Mouse (Mus musculus) stomach, postnatal 0 days (tissue): ENCODE measurements around the gene Zfp704. TPM values are rescaled to one million over a fixed set of nuclear protein-coding genes. Genes with fewer than 3 reads are reported as not detected.
"Not testable (repeated sequence)": the region's sequence is repeated elsewhere in the genome, so short reads cannot be mapped to it uniquely, and the experiment has no call there.

Experiments
- ATAC-seq: fragments of 200-750 bp; cut with Nextera tagmentation; 2 replicates; pipeline ENCODE4 v1.8.0; 2017; ENCODE audit not compliant: low FRiP score, low TSS enrichment
- DNase-seq: peaks from one replicate; pipeline ENCODE4 v3.0.0-alpha.2; 2016; ENCODE audit warnings: low spot score
- H3K27ac ChIP-seq: fragments of 300-500 bp; sonication (generic); replicated peaks from 2 replicates; pipeline ENCODE4 v1.5.1; 2014; ENCODE audit warnings: mild to moderate bottlenecking, control low read depth
- H3K27me3 ChIP-seq: fragments of 300-500 bp; sonication (generic); 2 replicates; pipeline ENCODE4 v1.6.1; 2014; ENCODE audit warnings: low read length; ENCODE audit not compliant: control insufficient read depth, insufficient read depth
- H3K36me3 ChIP-seq: fragments of 300-500 bp; sonication (generic); 2 replicates; pipeline ENCODE4 v1.6.1; 2014; ENCODE audit warnings: low read length, mixed read lengths; ENCODE audit not compliant: control insufficient read depth, insufficient read depth
- H3K4me1 ChIP-seq: fragments of 300-500 bp; sonication (generic); replicated peaks from 2 replicates; pipeline ENCODE4 v1.6.1; 2014; ENCODE audit warnings: antibody characterized with exemption; ENCODE audit not compliant: control insufficient read depth, insufficient read depth
- H3K4me2 ChIP-seq: fragments of 300-500 bp; sonication (generic); replicated peaks from 2 replicates; pipeline ENCODE4 v1.6.1; 2014; ENCODE audit warnings: low read depth, mild to moderate bottlenecking, control low read depth, moderate library complexity
- H3K4me3 ChIP-seq: fragments of 300-500 bp; sonication (generic); 2 replicates; pipeline ENCODE4 v1.5.1; 2014; ENCODE audit warnings: low read depth, low read length, control low read depth
- H3K9ac ChIP-seq: fragments of 300-500 bp; sonication (generic); 2 replicates; pipeline ENCODE4 v1.6.1; 2014; ENCODE audit warnings: mild to moderate bottlenecking, low read length, control low read depth, mixed read lengths
- H3K9me3 ChIP-seq: fragments of 300-500 bp; sonication (generic); 2 replicates; pipeline ENCODE4 v1.6.1; 2016; ENCODE audit warnings: low read length; ENCODE audit not compliant: control insufficient read depth
- CTCF ChIP-seq: IDR thresholded peaks from 2 replicates; pipeline ENCODE4 v1.5.1; 2016; ENCODE audit warnings: antibody characterized with exemption, low read depth, mild to moderate bottlenecking, moderate library complexity
- EP300 ChIP-seq: optimal IDR thresholded peaks from 2 replicates; pipeline ENCODE3; 2016; ENCODE audit warnings: antibody characterized with exemption
- WGBS: fragments of 180-500 bp; shearing (Covaris S2); extraction: QIAGEN DNeasy Blood & Tissue Kit; methylation state at CpG from one replicate; pipeline ENCODE4 v1.1.7; 2014; 5-methylcytosine and 5-hydroxymethylcytosine counted together
- polyA plus RNA-seq: library from polyadenylated mRNA; unstranded; fragments of >200 nt; fragmentation: Nextera tagmentation; extraction: Ambion mirVana; gene quantifications from 2 replicates; pipeline ENCODE4 v1.2.1, GENCODE M21; 2015

Gene Zfp704
- polyA plus RNA-seq, 1 experiment from 2014 or later = 3.4 TPM

DNA sequence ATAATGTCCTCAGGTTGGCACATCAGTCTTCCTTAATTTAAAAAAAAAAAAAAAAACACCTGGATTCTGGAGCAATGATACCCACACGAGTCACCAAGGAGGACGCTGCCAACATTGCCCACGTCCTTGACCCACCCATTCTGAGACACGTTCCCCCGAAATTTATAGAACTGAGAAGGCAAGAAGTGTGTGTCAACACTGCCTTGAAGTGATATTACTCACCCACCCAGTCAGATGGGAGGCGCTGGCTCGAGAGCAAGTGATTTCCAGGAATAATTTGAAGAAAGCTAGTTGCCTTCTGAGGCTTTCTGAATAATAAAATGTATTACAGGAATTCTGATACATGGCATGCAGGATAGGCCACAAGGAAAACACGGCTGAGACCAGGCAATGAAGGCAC, 37.6 kb downstream of the Zfp704 start:
- no peak overlapping the region for H3K4me2 ChIP-seq
- TF ChIP-seq CTCF (no peak), EP300 (no peak)
- H3K27ac ChIP-seq = no peak overlapping the region
- no peak overlapping the region for H3K4me3 ChIP-seq
- no peaks in the 10 kb centered on the region for H3K36me3 ChIP-seq
- no peaks in the 10 kb centered on the region for H3K9me3 ChIP-seq
- peaks cover 5% of the 10 kb centered on the region; the same call in 1 of the 2 replicates for H3K4me1 ChIP-seq
- no peaks in the 10 kb centered on the region for H3K27me3 ChIP-seq
- DNase-seq (no peak), ATAC-seq (no peak)
- H3K9ac ChIP-seq = no peak overlapping the region
- 52% methylated on average over 8 of the region's 8 CpGs for WGBS

- 82% methylated on average over 4 of the region's 4 CpGs for WGBS
- peaks cover 5% of the 10 kb centered on the region; the same call in 1 of the 2 replicates for H3K4me1 ChIP-seq
- H3K9ac ChIP-seq = no peak overlapping the region
- ATAC-seq (no peak), DNase-seq (no peak)
- TF ChIP-seq CTCF (no peak), EP300 (no peak)
- H3K27me3 ChIP-seq = no peaks in the 10 kb centered on the region
- H3K4me2 ChIP-seq = no peak overlapping the region
- no peak overlapping the region for H3K27ac ChIP-seq
- H3K9me3 ChIP-seq = no peaks in the 10 kb centered on the region
- no peak overlapping the region for H3K4me3 ChIP-seq
- no peaks in the 10 kb centered on the region for H3K36me3 ChIP-seq
Measured at GRCm38 (mm10) chr3:9570782-9571181, 39.1 kb downstream of the Zfp704 start.

GRCm38 (mm10) chr3:9569706-9570105, 40.2 kb downstream of the Zfp704 start:
- H3K27me3 ChIP-seq, H3K4me1 ChIP-seq, H3K36me3 ChIP-seq, DNase-seq, H3K4me3 ChIP-seq, H3K27ac ChIP-seq, H3K9me3 ChIP-seq, H3K4me2 ChIP-seq, H3K9ac ChIP-seq, ATAC-seq: not testable (repeated sequence)
- WGBS = 83% methylated on average over 4 of the region's 4 CpGs

DNA sequence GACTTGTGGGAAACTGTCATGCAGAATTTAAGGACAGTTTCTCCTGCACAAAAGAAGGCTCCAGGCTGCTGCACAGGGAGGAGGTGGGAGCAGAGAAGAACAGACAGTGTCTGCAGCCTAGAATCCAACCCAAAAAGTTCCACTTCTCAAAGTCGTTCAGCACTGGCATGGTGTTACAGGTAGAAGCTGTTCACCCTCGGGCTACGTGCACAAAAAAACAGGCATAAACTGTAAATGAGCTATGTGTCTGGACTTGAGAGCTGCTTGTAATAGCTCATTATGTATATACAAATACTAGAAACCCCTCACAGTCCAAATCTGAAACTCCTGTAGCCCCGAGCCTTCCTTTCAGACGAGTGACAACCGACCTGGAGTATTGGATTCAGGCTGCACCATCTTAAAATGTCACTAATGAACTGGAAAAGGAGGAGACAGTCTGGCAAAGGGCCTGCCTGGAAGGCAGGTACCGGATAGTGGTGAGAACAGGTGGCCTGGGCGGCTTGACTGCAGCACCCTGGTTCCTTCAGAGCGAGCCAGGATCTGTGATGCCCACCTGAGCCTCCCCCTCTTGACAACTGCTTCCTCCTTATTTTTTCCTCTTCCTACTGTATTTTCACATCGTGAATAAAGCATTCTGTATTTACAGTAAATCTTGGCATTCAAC, 41.2 kb downstream of the Zfp704 start:
- Histone ChIP-seq H3K36me3 (no peaks in the 10 kb centered on the region), H3K4me1 (no peaks in the 10 kb centered on the region), H3K9me3 (no peaks in the 10 kb centered on the region), H3K27me3 (no peaks in the 10 kb centered on the region), H3K27ac (no peak overlapping the region), H3K9ac (no peak overlapping the region; the same call in 1 of the 2 replicates), H3K4me3 (no peak overlapping the region), H3K4me2 (no peak overlapping the region)
- ATAC-seq (no peak), DNase-seq (no peak)
- TF ChIP-seq CTCF = no peak
- TF ChIP-seq EP300 = no peak
- WGBS = 56% methylated on average over 10 of the region's 10 CpGs

DNA sequence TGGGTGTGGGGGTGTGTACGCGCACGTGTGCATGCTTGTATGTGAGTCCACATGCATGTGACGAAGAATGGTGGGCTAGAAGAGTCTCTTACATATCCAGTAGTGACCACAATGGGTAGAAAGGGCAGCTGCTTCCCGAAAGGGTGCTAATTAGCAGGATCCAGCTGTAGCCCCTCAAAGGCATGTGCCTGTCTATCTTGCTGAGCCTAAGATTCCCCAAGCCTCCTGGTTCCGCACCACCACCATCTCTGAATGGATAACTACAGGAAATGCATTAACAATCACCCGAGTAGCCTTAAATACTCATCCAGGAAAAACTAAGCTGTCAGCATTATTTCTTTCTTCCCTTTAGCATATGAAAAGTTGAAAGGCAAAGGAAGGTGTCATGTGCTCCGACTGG, 41.9 kb downstream of the Zfp704 start:
- no peak overlapping the region for H3K4me2 ChIP-seq
- 76% methylated on average over 8 of the region's 8 CpGs for WGBS
- no peak overlapping the region for H3K9ac ChIP-seq
- DNase-seq (no peak), ATAC-seq (no peak)
- no peaks in the 10 kb centered on the region for H3K36me3 ChIP-seq
- H3K27me3 ChIP-seq = no peaks in the 10 kb centered on the region
- no peaks in the 10 kb centered on the region for H3K4me1 ChIP-seq
- no peak for TF ChIP-seq EP300
- no peak for TF ChIP-seq CTCF
- no peaks in the 10 kb centered on the region for H3K9me3 ChIP-seq
- no peak overlapping the region for H3K4me3 ChIP-seq
- H3K27ac ChIP-seq = no peak overlapping the region

DNA sequence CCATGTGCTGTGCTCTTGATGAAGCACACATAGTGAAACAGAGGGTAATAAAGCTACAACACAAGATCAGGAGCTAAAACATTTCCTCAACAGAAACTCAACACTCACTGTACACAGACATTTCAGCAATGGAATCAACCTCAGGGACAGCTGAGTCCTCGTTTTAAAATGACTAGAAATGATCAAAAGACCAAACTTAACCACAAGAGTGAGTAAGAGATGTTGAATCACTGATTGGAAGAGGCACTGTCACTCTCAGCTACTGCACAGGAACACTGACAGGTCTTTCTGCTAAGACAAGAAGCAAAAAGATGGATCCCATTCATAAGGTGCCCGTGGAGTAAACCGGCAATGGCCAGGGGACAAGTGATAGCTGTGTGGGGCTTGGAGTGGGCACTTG, 43.1 kb downstream of the Zfp704 start:
- no peaks in the 10 kb centered on the region for H3K27me3 ChIP-seq
- H3K4me1 ChIP-seq = no peaks in the 10 kb centered on the region
- H3K36me3 ChIP-seq = no peaks in the 10 kb centered on the region
- WGBS = 79% methylated on average over 3 of the region's 3 CpGs
- H3K9ac ChIP-seq = no peak overlapping the region
- no peaks in the 10 kb centered on the region for H3K9me3 ChIP-seq
- no peak for TF ChIP-seq EP300
- TF ChIP-seq CTCF = no peak
- H3K27ac ChIP-seq = no peak overlapping the region
- H3K4me2 ChIP-seq = no peak overlapping the region
- DNase-seq (no peak), ATAC-seq (no peak)
- no peak overlapping the region for H3K4me3 ChIP-seq
